Mouse (Mus musculus): ENCODE results near the gene Tesc. TPM values are rescaled to one million over a fixed set of nuclear protein-coding genes. Genes with fewer than 3 reads are reported as not detected.
A peak's percentile ranks its signal among the peaks of the same experiment; 100 is the strongest.

The Tesc gene
- polyA plus RNA-seq, 1 experiment, result 940 TPM

- Histone ChIP-seq H3K27me3 (replicated peaks) (no peaks in the 10 kb centered on the region), H3K36me3 (replicated peaks; ENCODE audit: low read length) (peaks cover 94% of the 10 kb centered on the region), H3K4me1 (peaks cover 53% of the 10 kb centered on the region), H3K9me3 (no peaks in the 10 kb centered on the region), H3K4me3 (replicated peaks) (no peak overlapping the region)
- TF ChIP-seq GATA1 (IDR thresholded peaks at IDR 0.05; ENCODE audit: borderline replicate concordance, low read length), result no peak
- TF ChIP-seq FLI1 (IDR thresholded peaks at IDR 0.05; ENCODE audit: low read length), result no peak
Measured at GRCm38 (mm10) chr5:118078550-118078949, 51.0 kb downstream of the Tesc start.

DNA sequence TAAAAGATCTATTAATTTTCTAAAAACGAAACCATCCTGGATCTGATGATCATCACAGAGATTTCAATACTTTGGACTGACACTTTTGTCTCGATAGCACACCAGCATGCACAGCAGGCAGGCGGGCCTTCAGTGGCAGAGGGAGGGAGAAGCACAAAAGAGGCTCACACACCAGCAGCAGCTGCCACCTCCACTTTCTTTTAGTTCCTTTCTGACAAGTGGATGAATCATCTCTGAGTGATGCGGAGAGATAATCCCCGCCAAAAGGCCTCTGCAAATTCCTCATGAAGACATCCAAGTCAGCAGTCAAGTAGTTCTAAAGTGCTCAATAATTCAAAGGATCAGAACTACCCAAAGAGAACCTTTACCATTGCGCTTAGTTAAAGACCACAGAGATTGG lies 51.8 kb downstream of the Tesc start:
- peaks cover 90% of the 10 kb centered on the region for H3K36me3 ChIP-seq (replicated peaks; ENCODE audit: low read length)
- H3K9me3 ChIP-seq, result no peaks in the 10 kb centered on the region
- TF ChIP-seq FLI1 (IDR thresholded peaks at IDR 0.05; ENCODE audit: low read length) (no peak), GATA1 (IDR thresholded peaks at IDR 0.05; ENCODE audit: borderline replicate concordance, low read length) (no peak)
- no peak overlapping the region for H3K4me3 ChIP-seq (replicated peaks)
- H3K4me1 ChIP-seq, result peaks cover 53% of the 10 kb centered on the region
- H3K27me3 ChIP-seq (replicated peaks), result no peaks in the 10 kb centered on the region

- TF ChIP-seq FLI1 (IDR thresholded peaks at IDR 0.05; ENCODE audit: low read length) (no peak), GATA1 (IDR thresholded peaks at IDR 0.05; ENCODE audit: borderline replicate concordance, low read length) (no peak)
Measured at GRCm38 (mm10) chr5:118079839-118080250, 52.3 kb downstream of the Tesc start.

GRCm38 (mm10) chr5:118081374-118081949 lies 53.9 kb downstream of the Tesc start:
- no peaks in the 10 kb centered on the region for H3K9me3 ChIP-seq

More at GRCm38 (mm10) chr5:118079839-118080250, 52.3 kb downstream of the Tesc start:
- peaks cover 55% of the 10 kb centered on the region for H3K4me1 ChIP-seq
- H3K36me3 ChIP-seq (replicated peaks; ENCODE audit: low read length), result peaks cover 90% of the 10 kb centered on the region
- H3K4me3 ChIP-seq (replicated peaks), result no peak overlapping the region
- H3K27me3 ChIP-seq (replicated peaks), result no peaks in the 10 kb centered on the region
- H3K9me3 ChIP-seq, result no peaks in the 10 kb centered on the region

DNA sequence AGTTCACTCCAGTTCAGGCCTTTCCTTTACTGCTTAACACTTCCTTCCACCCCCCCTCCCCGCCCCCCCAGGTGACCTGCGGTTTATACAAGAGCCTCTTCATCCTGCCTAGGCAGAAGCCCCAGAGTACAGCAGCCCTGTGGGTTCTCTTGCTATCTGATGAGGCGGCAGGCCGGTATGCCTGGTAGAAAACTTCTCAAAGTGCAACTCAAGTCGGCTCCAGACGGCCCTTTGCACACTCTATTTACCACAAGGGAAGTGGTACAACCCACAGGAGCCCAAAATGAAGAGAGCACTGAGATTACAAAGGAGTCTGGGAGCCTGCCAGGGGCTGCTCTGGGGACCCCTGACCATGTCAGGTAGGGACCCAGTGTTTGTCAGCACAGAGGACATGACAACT lies 54.5 kb downstream of the Tesc start:
- no peak for TF ChIP-seq GATA1 (IDR thresholded peaks at IDR 0.05; ENCODE audit: borderline replicate concordance, low read length)
- TF ChIP-seq FLI1 (IDR thresholded peaks at IDR 0.05; ENCODE audit: low read length), result no peak
- Histone ChIP-seq H3K4me1 (peaks cover 63% of the 10 kb centered on the region), H3K4me3 (replicated peaks) (no peak overlapping the region), H3K36me3 (replicated peaks; ENCODE audit: low read length) (peaks cover 89% of the 10 kb centered on the region), H3K27me3 (replicated peaks) (no peaks in the 10 kb centered on the region), H3K9me3 (no peaks in the 10 kb centered on the region)

More at GRCm38 (mm10) chr5:118081374-118081949, 53.9 kb downstream of the Tesc start:
- H3K36me3 ChIP-seq (replicated peaks; ENCODE audit: low read length), result peaks cover 89% of the 10 kb centered on the region
- H3K27me3 ChIP-seq (replicated peaks), result no peaks in the 10 kb centered on the region
- TF ChIP-seq GATA1 (IDR thresholded peaks at IDR 0.05; ENCODE audit: borderline replicate concordance, low read length) (no peak), FLI1 (IDR thresholded peaks at IDR 0.05; ENCODE audit: low read length) (no peak)
- peaks cover 58% of the 10 kb centered on the region for H3K4me1 ChIP-seq
- peak overlapping the region; percentile 69 for H3K4me3 ChIP-seq (replicated peaks)

GRCm38 (mm10) chr5:118083060-118083638 lies 55.6 kb downstream of the Tesc start:
- Histone ChIP-seq H3K4me3 (replicated peaks) (no peak overlapping the region), H3K4me1 (peaks cover 62% of the 10 kb centered on the region), H3K27me3 (replicated peaks) (no peaks in the 10 kb centered on the region), H3K36me3 (replicated peaks; ENCODE audit: low read length) (peaks cover 89% of the 10 kb centered on the region), H3K9me3 (no peaks in the 10 kb centered on the region)
- TF ChIP-seq GATA1 (IDR thresholded peaks at IDR 0.05; ENCODE audit: borderline replicate concordance, low read length), result no peak
- no peak for TF ChIP-seq FLI1 (IDR thresholded peaks at IDR 0.05; ENCODE audit: low read length)

GRCm38 (mm10) chr5:118084171-118084727 lies 56.7 kb downstream of the Tesc start:
- H3K4me1 ChIP-seq, result peaks cover 61% of the 10 kb centered on the region
- no peaks in the 10 kb centered on the region for H3K27me3 ChIP-seq (replicated peaks)
- TF ChIP-seq FLI1 (IDR thresholded peaks at IDR 0.05; ENCODE audit: low read length), result no peak
- TF ChIP-seq GATA1 (IDR thresholded peaks at IDR 0.05; ENCODE audit: borderline replicate concordance, low read length), result no peak
- H3K4me3 ChIP-seq (replicated peaks), result no peak overlapping the region
- peaks cover 87% of the 10 kb centered on the region for H3K36me3 ChIP-seq (replicated peaks; ENCODE audit: low read length)
- H3K9me3 ChIP-seq, result no peaks in the 10 kb centered on the region

GRCm38 (mm10) chr5:118085313-118085712 lies 57.8 kb downstream of the Tesc start:
- Histone ChIP-seq H3K36me3 (replicated peaks; ENCODE audit: low read length) (peaks cover 87% of the 10 kb centered on the region), H3K9me3 (no peaks in the 10 kb centered on the region), H3K27me3 (replicated peaks) (no peaks in the 10 kb centered on the region), H3K4me1 (peaks cover 55% of the 10 kb centered on the region), H3K4me3 (replicated peaks) (no peak overlapping the region)
- TF ChIP-seq FLI1 (IDR thresholded peaks at IDR 0.05; ENCODE audit: low read length) (no peak), GATA1 (IDR thresholded peaks at IDR 0.05; ENCODE audit: borderline replicate concordance, low read length) (no peak)

DNA sequence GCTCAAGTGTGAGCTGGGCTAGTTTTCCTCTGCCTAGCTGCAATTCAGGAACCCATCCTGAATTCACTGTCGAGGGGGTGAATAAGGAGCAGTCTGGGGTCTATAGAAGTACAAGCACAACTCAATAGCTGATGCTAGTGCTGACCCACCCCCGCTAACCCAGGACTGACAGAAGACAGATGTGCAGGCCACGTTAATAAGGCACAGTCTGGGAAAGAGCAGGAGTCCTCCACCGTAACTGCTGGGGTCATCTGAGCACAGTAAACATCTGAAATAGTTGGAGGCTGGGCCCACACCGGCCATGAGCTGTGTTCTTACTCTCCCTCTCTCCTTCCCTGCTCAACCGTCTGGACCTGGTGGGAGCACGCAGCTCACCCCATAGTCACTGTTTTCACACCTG lies 59.4 kb downstream of the Tesc start:
- H3K9me3 ChIP-seq, result no peaks in the 10 kb centered on the region
- no peaks in the 10 kb centered on the region for H3K27me3 ChIP-seq (replicated peaks)
- TF ChIP-seq GATA1 (IDR thresholded peaks at IDR 0.05; ENCODE audit: borderline replicate concordance, low read length) (no peak), FLI1 (IDR thresholded peaks at IDR 0.05; ENCODE audit: low read length) (no peak)
- peaks cover 41% of the 10 kb centered on the region for H3K4me1 ChIP-seq
- H3K4me3 ChIP-seq (replicated peaks), result no peak overlapping the region
- peaks cover 87% of the 10 kb centered on the region for H3K36me3 ChIP-seq (replicated peaks; ENCODE audit: low read length)

- H3K4me1 ChIP-seq, result peaks cover 37% of the 10 kb centered on the region
- H3K36me3 ChIP-seq (replicated peaks; ENCODE audit: low read length), result peaks cover 97% of the 10 kb centered on the region
- TF ChIP-seq GATA1 (IDR thresholded peaks at IDR 0.05; ENCODE audit: borderline replicate concordance, low read length), result no peak
- TF ChIP-seq FLI1 (IDR thresholded peaks at IDR 0.05; ENCODE audit: low read length), result no peak
- H3K27me3 ChIP-seq (replicated peaks), result no peaks in the 10 kb centered on the region
- no peak overlapping the region for H3K4me3 ChIP-seq (replicated peaks)
- H3K9me3 ChIP-seq, result no peaks in the 10 kb centered on the region
Measured at GRCm38 (mm10) chr5:118089102-118089501, 61.6 kb downstream of the Tesc start.

Data from megakaryocyte, embryonic 14.5 days (primary cell).